Mouse (Mus musculus) neural tube, embryonic 11.5 days (tissue): Measurements from ENCODE around the gene Thbs4. TPM values are rescaled to one million over a fixed set of nuclear protein-coding genes. Genes with fewer than 3 reads are reported as not detected.

Experiments
- ATAC-seq: fragments of 200-750 bp; cut with Nextera tagmentation; 2 replicates; pipeline ENCODE4 v1.8.0; 2017; ENCODE audit warnings: moderate number of reproducible peaks, mild to moderate bottlenecking, moderate TSS enrichment, moderate library complexity; ENCODE audit not compliant: insufficient read depth, low FRiP score, low TSS enrichment
- DNase-seq: peaks from one replicate; pipeline ENCODE4 v3.0.0-alpha.2; 2015; ENCODE audit warnings: low spot score
- H3K27ac ChIP-seq: fragments of 300-500 bp; sonication (generic); 2 replicates; pipeline ENCODE4 v1.5.1; 2014; ENCODE audit warnings: low read depth, mild to moderate bottlenecking, low read length
- H3K27me3 ChIP-seq: fragments of 300-500 bp; sonication (generic); 2 replicates; pipeline ENCODE4 v1.6.1; 2014; ENCODE audit warnings: mild to moderate bottlenecking, low read length, mixed read lengths; ENCODE audit not compliant: control insufficient read depth, insufficient read depth
- H3K36me3 ChIP-seq: fragments of 300-500 bp; sonication (generic); 2 replicates; pipeline ENCODE4 v1.6.1; 2014; ENCODE audit warnings: mild to moderate bottlenecking, low read length, moderate library complexity, mixed read lengths; ENCODE audit not compliant: control insufficient read depth, insufficient read depth
- H3K4me1 ChIP-seq: fragments of 300-500 bp; sonication (generic); 2 replicates; pipeline ENCODE4 v1.6.1; 2014; ENCODE audit warnings: low read length, mixed read lengths; ENCODE audit not compliant: control insufficient read depth, insufficient read depth
- H3K4me2 ChIP-seq: fragments of 300-500 bp; sonication (generic); 2 replicates; pipeline ENCODE4 v1.6.1; 2014; ENCODE audit warnings: low read depth, mild to moderate bottlenecking, moderate library complexity
- H3K4me3 ChIP-seq: fragments of 300-500 bp; sonication (generic); 2 replicates; pipeline ENCODE4 v1.5.1; 2014; ENCODE audit warnings: low read depth, low read length
- H3K9ac ChIP-seq: fragments of 300-500 bp; sonication (generic); 2 replicates; pipeline ENCODE4 v1.6.1; 2014; ENCODE audit warnings: mild to moderate bottlenecking, low read length
- H3K9me3 ChIP-seq: fragments of 300-500 bp; sonication (generic); 2 replicates; pipeline ENCODE4 v1.6.1; 2016; ENCODE audit warnings: low read length; ENCODE audit not compliant: control insufficient read depth
- WGBS: fragments of 180-500 bp; shearing (Covaris S2); extraction: QIAGEN DNeasy Blood & Tissue Kit; methylation state at CpG from one replicate; pipeline ENCODE4 v1.1.7; 2014; 5-methylcytosine and 5-hydroxymethylcytosine counted together
- polyA plus RNA-seq: library from polyadenylated mRNA; unstranded; fragments of >200 nt; fragmentation: Nextera tagmentation; extraction: Ambion mirVana; gene quantifications from 2 replicates; pipeline ENCODE4 v1.2.1, GENCODE M21; 2014

Gene Thbs4
- polyA plus RNA-seq, 1 experiment from 2014 or later, result 1.2 TPM

DNA sequence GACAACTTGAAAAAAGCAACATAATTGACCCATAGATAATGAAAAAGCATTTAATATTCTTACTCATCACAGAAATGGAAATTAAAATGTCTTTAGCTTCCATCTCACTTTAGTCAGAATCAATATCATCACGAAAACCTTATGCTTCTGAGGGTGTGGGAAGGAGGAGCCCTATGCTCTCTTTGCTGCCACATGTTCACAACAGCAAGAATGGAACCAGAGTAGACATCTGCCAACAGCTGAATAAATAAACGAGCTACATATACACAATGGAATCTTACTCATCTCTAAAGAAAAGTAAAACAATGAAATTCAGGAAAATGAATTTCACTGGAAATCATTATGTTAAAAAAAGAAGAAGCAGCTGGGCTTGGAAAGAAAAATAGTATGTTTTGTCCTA, 4.2 kb upstream of the Thbs4 start:
- 84% methylated on average over 2 of the region's 2 CpGs for WGBS
- peaks cover 3% of the 10 kb centered on the region; the same call in 1 of the 2 replicates for H3K4me1 ChIP-seq
- no peak overlapping the region for H3K4me2 ChIP-seq
- DNase-seq (no peak), ATAC-seq (no peak)
- H3K9ac ChIP-seq, result no peak overlapping the region
- no peaks in the 10 kb centered on the region for H3K36me3 ChIP-seq
- H3K9me3 ChIP-seq, result no peaks in the 10 kb centered on the region
- peaks cover 8% of the 10 kb centered on the region for H3K27me3 ChIP-seq
- no peak overlapping the region for H3K4me3 ChIP-seq
- H3K27ac ChIP-seq, result no peak overlapping the region

- DNase-seq (no peak), ATAC-seq (no peak)
- no peak overlapping the region for H3K4me2 ChIP-seq
- 80% methylated on average over 8 of the region's 8 CpGs for WGBS
- H3K27me3 ChIP-seq, result peaks cover 11% of the 10 kb centered on the region
- no peak overlapping the region for H3K9ac ChIP-seq
- H3K36me3 ChIP-seq, result no peaks in the 10 kb centered on the region
- H3K4me3 ChIP-seq, result no peak overlapping the region
- H3K27ac ChIP-seq, result no peak overlapping the region
- H3K4me1 ChIP-seq, result peaks cover 3% of the 10 kb centered on the region; the same call in 1 of the 2 replicates
- no peaks in the 10 kb centered on the region for H3K9me3 ChIP-seq
Measured at GRCm38 (mm10) chr13:92793636-92794035, 982 bp downstream of the Thbs4 start.

GRCm38 (mm10) chr13:92791474-92791873, 3.1 kb downstream of the Thbs4 start:
- no peak for DNase-seq
- Histone ChIP-seq H3K27me3 (peaks cover 11% of the 10 kb centered on the region), H3K4me1 (peaks cover 3% of the 10 kb centered on the region; the same call in 1 of the 2 replicates), H3K36me3 (no peaks in the 10 kb centered on the region), H3K9me3 (no peaks in the 10 kb centered on the region), H3K4me3 (no peak overlapping the region), H3K27ac (no peak overlapping the region), H3K4me2 (no peak overlapping the region), H3K9ac (no peak overlapping the region)
- WGBS, result 92% methylated on average over 7 of the region's 7 CpGs
- ATAC-seq, result no peak

GRCm38 (mm10) chr13:92784311-92784710, 10.3 kb downstream of the Thbs4 start:
- Histone ChIP-seq H3K4me1 (no peaks in the 10 kb centered on the region), H3K9ac (no peak overlapping the region), H3K4me3 (no peak overlapping the region), H3K4me2 (no peak overlapping the region), H3K36me3 (no peaks in the 10 kb centered on the region), H3K27me3 (no peaks in the 10 kb centered on the region), H3K27ac (no peak overlapping the region), H3K9me3 (no peaks in the 10 kb centered on the region)
- DNase-seq (no peak), ATAC-seq (no peak)
- WGBS, result 83% methylated on average over 3 of the region's 3 CpGs

DNA sequence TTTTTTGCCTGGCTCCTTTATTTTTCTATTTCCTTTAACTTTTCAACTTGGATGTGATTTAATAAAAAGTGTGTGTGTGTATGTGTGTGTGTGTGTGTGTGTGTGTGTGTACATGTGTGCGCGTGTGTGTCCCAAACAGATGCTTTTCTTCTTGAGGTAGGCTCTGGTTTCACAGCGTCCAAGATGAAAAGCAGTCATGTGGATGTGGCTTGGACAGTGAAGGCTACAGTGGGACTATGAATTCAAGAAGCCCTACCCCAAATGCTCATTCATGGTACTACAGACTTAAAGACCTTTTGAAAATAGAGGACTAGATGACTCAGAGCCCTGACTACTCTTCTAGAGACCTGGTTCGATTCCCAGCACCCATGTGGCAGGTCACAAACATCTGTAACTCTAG, 11.1 kb downstream of the Thbs4 start:
- no peak for DNase-seq
- Histone ChIP-seq H3K4me3 (no peak overlapping the region), H3K4me2 (no peak overlapping the region), H3K9me3 (no peaks in the 10 kb centered on the region), H3K36me3 (no peaks in the 10 kb centered on the region), H3K27me3 (no peaks in the 10 kb centered on the region), H3K9ac (no peak overlapping the region), H3K27ac (no peak overlapping the region), H3K4me1 (no peaks in the 10 kb centered on the region)
- 93% methylated on average over 4 of the region's 4 CpGs for WGBS
- ATAC-seq, result no peak

DNA sequence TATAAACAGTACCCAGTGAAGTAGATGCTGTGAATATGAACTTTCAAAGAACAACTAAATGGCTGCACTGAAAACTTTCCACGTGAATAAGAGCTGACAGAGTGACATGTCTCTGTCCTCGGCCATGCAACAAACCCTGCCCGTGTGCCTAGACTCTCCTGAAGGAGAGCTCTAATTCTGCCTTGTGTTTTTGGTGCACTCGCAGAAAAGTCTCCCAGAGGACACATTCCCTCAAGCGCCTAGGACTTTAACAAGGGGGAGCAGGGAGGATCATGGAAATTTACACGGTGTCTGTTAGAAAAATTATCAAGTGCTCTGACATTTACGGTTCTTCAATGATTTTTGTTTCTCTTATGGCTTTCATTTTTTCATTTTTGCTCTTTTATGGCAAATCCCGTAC, 13.7 kb downstream of the Thbs4 start:
- DNase-seq, result no peak
- Histone ChIP-seq H3K4me2 (no peak overlapping the region), H3K4me3 (no peak overlapping the region), H3K9ac (no peak overlapping the region), H3K27me3 (no peaks in the 10 kb centered on the region), H3K4me1 (no peaks in the 10 kb centered on the region), H3K9me3 (no peaks in the 10 kb centered on the region), H3K27ac (no peak overlapping the region), H3K36me3 (no peaks in the 10 kb centered on the region)
- ATAC-seq, result no peak
- 74% methylated on average over 8 of the region's 8 CpGs for WGBS

GRCm38 (mm10) chr13:92780076-92780475, 14.5 kb downstream of the Thbs4 start:
- Histone ChIP-seq H3K36me3 (no peaks in the 10 kb centered on the region), H3K4me2 (no peak overlapping the region), H3K9ac (no peak overlapping the region), H3K27me3 (no peaks in the 10 kb centered on the region), H3K4me3 (no peak overlapping the region), H3K27ac (no peak overlapping the region), H3K9me3 (no peaks in the 10 kb centered on the region), H3K4me1 (no peaks in the 10 kb centered on the region)
- no peak for ATAC-seq
- DNase-seq, result no peak
- 87% methylated on average over 4 of the region's 4 CpGs for WGBS

GRCm38 (mm10) chr13:92778642-92779041, 16.0 kb downstream of the Thbs4 start:
- no peaks in the 10 kb centered on the region for H3K36me3 ChIP-seq
- ATAC-seq, result no peak
- no peak overlapping the region for H3K9ac ChIP-seq
- DNase-seq, result no peak
- no peaks in the 10 kb centered on the region for H3K4me1 ChIP-seq
- H3K4me2 ChIP-seq, result no peak overlapping the region
- H3K4me3 ChIP-seq, result no peak overlapping the region
- H3K9me3 ChIP-seq, result no peaks in the 10 kb centered on the region
- WGBS, result 87% methylated on average over 7 of the region's 7 CpGs
- H3K27me3 ChIP-seq, result no peaks in the 10 kb centered on the region
- no peak overlapping the region for H3K27ac ChIP-seq

DNA sequence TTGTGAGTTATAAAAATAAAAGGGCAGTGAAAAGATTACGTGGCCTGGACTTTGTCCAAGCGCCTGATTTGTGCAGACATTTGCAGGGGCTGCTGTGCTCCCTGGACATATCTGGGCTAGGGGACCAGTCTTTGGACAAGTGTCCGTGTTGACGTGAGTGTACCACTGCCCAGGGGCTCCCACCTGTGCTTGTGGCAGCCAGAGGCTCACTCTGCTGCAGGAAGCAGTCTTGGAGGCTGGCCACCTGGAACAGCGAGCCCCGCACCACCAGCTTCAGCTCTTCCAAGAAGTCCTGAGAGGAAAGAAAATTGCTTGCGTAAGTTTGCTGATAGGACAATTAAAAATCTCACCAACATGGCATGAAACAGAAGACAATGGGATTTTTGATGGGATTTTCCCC, 18.7 kb downstream of the Thbs4 start:
- DNase-seq (no peak), ATAC-seq (no peak)
- Histone ChIP-seq H3K27ac (no peak overlapping the region), H3K4me1 (no peaks in the 10 kb centered on the region), H3K9me3 (no peaks in the 10 kb centered on the region), H3K4me3 (no peak overlapping the region), H3K36me3 (no peaks in the 10 kb centered on the region), H3K9ac (no peak overlapping the region), H3K4me2 (no peak overlapping the region), H3K27me3 (no peaks in the 10 kb centered on the region)
- WGBS, result 91% methylated on average over 7 of the region's 7 CpGs
